Mouse (Mus musculus) T-helper 1 cell (primary cell): ENCODE results near the gene Ildr1.

Experiments
- in situ Hi-C: fragments of 300-600 bp; cut with MboI, MseI; formaldehyde crosslinking; loops from one replicate; pipeline ENCODE4 v1.15.1; 2025; ENCODE audit warnings: high pct_unique_total_duplicates

Gene Ildr1

GRCm38 (mm10) chr16:36693818-36694413 is at the start of gene Ildr1:
Gene Ildr1 (plus strand): TSS chr16:36693978.
- in situ Hi-C loops = no loop called here

DNA sequence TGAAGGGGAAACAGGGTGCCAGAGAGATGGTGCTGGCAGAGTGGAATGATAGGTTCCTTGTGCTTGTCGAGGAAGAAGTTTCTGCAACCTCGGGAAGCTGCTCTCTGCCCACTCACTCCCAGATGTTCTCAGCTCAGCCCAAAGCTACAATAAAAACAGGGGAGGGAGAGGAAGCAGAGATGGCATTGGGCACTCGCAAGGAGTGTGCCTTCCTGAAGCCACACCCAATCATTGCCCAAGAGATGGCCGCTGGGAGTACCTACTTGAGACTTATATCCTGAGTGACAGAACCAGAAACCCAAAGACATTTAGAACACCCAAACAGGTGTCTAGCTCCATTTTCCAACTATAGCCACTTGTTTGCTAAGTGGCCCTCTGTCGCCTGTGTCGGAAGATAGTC is 48.7 kb upstream of the Ildr1 start:
- in situ Hi-C loops = no loop called here

GRCm38 (mm10) chr16:36649304-36649703 is 44.5 kb upstream of the Ildr1 start:
- in situ Hi-C loops = no loop called here

DNA sequence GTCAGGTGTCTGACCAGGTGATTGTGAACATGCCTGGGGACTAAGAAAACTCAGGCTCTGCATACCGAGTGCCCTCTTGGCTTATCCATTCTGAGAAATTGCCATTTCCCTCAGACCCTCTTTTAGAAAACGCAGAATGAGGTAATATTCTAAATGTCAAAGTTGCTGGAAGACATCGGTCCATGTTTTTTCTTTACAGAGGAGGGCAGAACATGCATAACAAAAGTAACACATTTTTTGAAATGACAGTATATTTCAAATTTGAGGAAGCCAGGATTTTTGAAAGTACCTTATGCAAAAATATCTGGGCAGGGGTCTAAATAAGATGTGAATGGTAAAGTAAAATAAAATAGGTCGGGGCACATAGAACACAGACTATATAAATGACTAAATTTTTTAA is 43.3 kb upstream of the Ildr1 start:
- in situ Hi-C loops = no loop called here

DNA sequence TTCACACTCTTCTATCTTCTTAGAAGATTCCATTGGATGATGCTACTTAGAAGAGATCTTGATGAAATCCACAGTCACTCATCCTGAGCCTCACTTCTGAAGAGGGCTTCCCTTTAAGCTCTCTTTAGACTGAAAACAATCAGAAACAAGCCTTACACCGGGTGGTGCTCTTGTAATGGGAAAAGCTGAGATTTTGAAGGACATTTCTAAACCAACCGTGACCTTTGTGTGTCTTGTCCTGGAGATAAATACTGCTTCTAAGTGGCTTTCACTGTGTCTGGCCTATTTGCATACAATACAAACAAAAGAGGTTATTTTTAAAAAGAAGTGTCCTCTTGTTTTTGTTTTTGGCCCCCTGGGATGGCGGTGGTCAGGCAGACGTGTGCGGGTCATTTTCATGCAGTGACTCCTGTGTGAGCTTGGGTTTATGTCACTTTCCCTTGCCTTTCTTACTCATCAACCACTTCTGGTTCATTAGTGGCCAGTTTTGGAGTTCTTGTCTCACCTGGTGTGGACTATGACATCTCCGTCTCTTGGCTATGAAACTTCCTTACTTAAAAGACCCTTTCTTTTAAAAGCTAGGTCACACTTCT is 42.5 kb upstream of the Ildr1 start:
- in situ Hi-C loops = no loop called here

- in situ Hi-C loops = no loop called here
Measured at GRCm38 (mm10) chr16:36655199-36655598, 38.6 kb upstream of the Ildr1 start.

DNA sequence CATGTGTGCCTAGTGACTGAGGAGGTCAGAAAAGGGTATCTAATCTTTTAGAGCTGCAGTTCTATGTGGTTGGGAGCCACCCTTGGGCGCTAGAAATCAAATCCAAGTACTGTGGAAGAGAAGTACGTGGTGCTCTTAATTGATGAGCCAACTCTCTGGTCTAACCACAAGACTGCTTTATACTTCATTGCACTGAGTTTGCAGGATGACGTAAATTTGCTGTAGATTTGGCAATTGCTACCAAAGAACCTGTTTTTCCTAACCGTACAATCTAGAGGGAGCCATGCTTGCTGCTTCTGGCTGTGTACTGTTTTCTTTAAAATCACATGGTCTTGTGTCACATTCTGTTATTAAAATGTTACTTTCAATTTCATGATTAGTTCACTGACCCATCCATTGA is 37.9 kb upstream of the Ildr1 start:
- in situ Hi-C loops = no loop called here

GRCm38 (mm10) chr16:36661330-36661729 is 32.4 kb upstream of the Ildr1 start:
- in situ Hi-C loops = no loop called here

DNA sequence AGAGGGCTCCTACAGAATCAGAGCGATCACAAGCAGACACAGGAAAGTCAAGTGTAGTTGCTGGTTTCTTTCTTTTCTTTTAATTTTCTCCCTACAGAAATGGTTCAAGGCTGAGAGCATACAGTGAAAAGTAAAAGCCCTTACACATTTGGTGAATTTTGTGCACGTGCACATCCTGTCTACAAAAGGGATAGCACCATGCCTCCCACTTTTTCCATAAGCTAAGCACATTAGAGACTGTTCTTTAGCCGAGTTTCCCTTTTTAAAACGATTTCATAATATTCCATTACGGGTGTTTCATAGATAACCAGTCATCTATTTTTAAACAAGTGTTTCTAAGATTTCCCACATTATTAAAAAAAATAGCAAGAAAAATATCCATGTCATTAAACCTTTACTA is 30.3 kb upstream of the Ildr1 start:
- in situ Hi-C loops = no loop called here

DNA sequence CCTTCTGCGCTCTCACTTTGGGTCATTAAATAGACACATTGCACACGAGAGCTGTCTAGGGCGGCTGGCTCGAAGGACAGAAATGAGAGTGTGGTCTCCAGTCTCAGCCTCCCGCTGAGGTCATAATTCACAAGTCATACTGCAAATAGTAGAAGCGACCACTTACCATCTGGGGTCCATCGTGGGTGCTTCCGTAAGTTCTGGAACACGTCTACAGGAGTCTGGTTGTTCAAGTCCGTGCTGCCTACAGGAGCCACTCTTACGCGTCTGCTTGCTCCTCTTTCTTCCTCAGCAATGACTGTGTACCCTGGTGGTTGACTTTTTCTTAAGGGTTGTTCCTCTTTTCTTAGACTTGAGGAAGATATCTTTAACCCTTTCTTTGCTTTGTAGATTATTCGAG is 28.0 kb upstream of the Ildr1 start, which contains the start of gene Cd86:
TSS of gene Cd86 (minus strand) at position 300 of the 400 bp plus-strand sequence.
- in situ Hi-C loops = no loop called here

- in situ Hi-C loops = no loop called here
Measured at GRCm38 (mm10) chr16:36666448-36667017, 27.2 kb upstream of the Ildr1 start.

DNA sequence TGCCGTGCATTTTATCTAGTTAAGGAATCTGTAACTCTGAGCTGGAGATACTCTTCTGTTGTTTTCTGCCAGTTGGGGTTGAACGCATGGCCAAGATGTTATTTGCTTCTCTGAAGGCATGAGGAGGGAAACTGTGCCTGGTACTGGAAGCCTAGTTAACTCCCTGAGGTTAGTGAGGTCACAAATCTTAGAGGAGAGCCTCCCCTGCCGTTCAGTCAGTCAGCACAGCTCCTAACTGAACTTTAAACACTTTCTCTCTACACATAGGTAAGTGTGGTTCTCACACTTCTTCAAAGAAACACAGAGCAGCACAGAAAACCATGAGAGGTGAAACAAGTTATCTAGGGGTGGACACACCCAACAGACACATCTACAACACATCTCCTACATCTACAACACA is 23.2 kb upstream of the Ildr1 start:
- in situ Hi-C loops = no loop called here

GRCm38 (mm10) chr16:36673196-36673595 is 20.6 kb upstream of the Ildr1 start:
- in situ Hi-C loops = no loop called here

GRCm38 (mm10) chr16:36674457-36675204 is 19.1 kb upstream of the Ildr1 start:
- in situ Hi-C loops = no loop called here

DNA sequence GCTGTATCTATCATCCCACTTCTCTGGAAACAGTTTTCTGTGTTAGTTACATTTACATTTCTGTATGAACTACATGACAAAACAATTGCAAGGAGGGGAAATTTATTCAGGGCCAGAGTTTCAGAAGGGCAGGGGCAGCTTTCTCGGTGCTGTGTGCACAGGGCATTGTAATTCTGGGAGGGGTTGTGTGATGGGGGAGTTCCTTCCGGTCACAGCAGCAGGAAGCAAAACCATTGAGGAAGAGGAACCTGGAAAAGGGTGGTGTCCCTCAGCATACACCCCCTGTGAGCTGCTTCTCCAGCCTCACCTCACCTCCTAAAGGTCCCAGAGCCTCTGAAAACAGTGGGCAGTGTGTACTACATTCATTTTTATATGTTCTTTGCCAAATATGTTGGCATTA is 18.5 kb upstream of the Ildr1 start:
- in situ Hi-C loops = no loop called here

- in situ Hi-C loops = no loop called here
Measured at GRCm38 (mm10) chr16:36675902-36676301, 17.9 kb upstream of the Ildr1 start.

GRCm38 (mm10) chr16:36681829-36682228 is 11.9 kb upstream of the Ildr1 start:
- in situ Hi-C loops = no loop called here

GRCm38 (mm10) chr16:36684325-36684918 is 9.4 kb upstream of the Ildr1 start:
- in situ Hi-C loops = no loop called here

GRCm38 (mm10) chr16:36688076-36688475 is 5.7 kb upstream of the Ildr1 start:
- in situ Hi-C loops = no loop called here

DNA sequence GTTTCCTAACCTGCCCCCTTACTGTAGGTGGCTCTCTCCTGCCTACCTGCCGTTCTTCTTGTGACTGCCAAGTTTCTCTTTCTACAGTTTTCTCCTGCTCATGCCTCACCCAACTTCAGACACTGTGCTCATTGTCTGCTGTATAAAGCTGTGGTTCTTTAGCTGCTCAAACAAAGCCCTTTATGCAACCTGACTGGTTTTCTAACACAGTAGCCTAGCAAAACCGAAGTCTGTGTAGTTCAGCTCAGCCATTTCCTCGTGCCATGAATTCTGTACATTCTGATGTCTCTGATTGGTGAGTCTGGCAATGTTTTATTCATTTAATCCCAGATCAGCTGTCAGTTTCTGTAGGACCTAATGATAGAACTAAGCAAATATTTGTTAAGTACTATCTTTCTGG is 2.3 kb upstream of the Ildr1 start:
- in situ Hi-C loops = no loop called here

DNA sequence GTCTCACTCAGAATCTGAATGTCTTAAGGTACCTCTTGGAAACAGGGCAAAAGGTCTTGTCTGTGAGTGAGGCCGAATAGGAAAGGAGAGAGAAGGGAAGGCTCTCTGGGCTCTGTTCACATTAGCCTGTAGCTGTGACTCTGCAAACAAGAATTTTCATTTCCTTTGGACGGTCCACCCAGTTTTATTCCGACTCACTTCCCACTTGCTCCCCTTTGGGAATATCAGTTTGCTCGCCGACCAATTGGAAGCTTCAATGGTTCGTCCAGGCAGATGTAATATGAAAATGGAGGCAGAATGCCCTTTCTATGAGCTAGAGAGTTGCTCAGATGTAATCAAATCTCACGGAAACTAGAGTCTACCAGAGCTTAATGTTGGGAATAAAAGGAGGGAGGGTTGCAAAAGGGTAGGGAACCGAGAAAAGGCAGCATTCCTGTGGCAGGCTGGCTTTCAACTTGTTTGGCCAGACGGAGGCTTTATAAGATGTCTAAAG is 1.1 kb downstream of the Ildr1 start:
- in situ Hi-C loops = no loop called here

GRCm38 (mm10) chr16:36697331-36697730 is 3.6 kb downstream of the Ildr1 start:
- in situ Hi-C loops = no loop called here
